Mouse (Mus musculus) megakaryocyte, embryonic 14.5 days (primary cell): ENCODE measurements around the gene Rtn4r.

Source experiments
- FLI1 ChIP-seq: IDR thresholded peaks from 2 replicates; pipeline ENCODE4 v1.6.1; 2012; ENCODE audit warnings: low read length, inconsistent platforms, mixed read lengths
- GATA1 ChIP-seq: IDR thresholded peaks from 3 replicates; pipeline ENCODE4 v1.6.1; 2012; ENCODE audit warnings: mixed read lengths, low read length, inconsistent platforms, borderline replicate concordance

DNA sequence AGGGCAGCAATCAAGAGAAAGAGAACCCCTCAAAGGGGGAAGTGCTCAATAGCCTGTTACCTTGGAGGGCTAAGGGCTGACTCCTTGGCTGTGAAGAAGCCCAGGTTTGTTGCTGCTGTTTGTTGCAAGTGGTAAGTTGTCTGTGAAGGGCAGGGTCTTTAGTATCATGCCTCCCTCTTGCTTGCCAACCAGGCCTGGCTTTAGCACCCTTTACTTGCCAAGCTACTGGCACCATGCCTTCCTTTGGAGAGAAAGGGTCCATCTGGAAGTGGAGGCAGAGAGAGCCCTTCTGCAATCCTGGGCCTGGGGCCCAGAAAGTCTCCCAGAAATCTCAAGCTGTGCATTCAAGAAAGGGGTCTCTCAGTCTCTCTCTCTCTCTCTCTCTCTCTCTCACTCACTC is 3.3 kb downstream of the Rtn4r start:
- TF ChIP-seq GATA1 (no peak), FLI1 (no peak)
